Mouse (Mus musculus) CH12.LX (cell line): ENCODE results near the gene Pigr. TPM values are rescaled to one million over a fixed set of nuclear protein-coding genes. Genes with fewer than 3 reads are reported as not detected.

ENCODE experiments used
- DNase-seq: peaks from one replicate; pipeline ENCODE4 v3.0.0-alpha.2; 2013; ENCODE audit errors: extremely low read depth
- H3K27ac ChIP-seq: 2 replicates; pipeline ENCODE4 v1.5.1; 2012; ENCODE audit warnings: low read depth, mild to moderate bottlenecking, control low read depth, moderate library complexity; ENCODE audit not compliant: insufficient read depth
- H3K27me3 ChIP-seq: replicated peaks from 2 replicates; pipeline ENCODE3; 2012; ENCODE audit warnings: inconsistent platforms
- H3K36me3 ChIP-seq, 2 experiments: replicated peaks in 1 of 2; 2 replicates each; pipeline versions ENCODE3 to v1.6.1; 2012; ENCODE audit warnings: inconsistent platforms in 1 of 2, low read length in 1 of 2, mild to moderate bottlenecking in 1 of 2, mixed read lengths in 1 of 2, moderate library complexity in 1 of 2; ENCODE audit not compliant: control insufficient read depth in 1 of 2, insufficient read depth in 1 of 2
- H3K4me1 ChIP-seq, 2 experiments: 2 replicates each; pipeline ENCODE4 v1.6.1; 2012; ENCODE audit warnings: inconsistent platforms in 1 of 2, moderate library complexity in 1 of 2; ENCODE audit not compliant: insufficient read depth in 2 of 2, control insufficient read depth in 1 of 2
- H3K4me2 ChIP-seq: 2 replicates; pipeline ENCODE4 v1.6.1; 2012; ENCODE audit warnings: low read depth, mild to moderate bottlenecking, control low read depth; ENCODE audit not compliant: poor library complexity, insufficient read depth, severe bottlenecking
- H3K4me3 ChIP-seq, 3 experiments: fragments of 150-350 bp in 1 of 3; sonication (generic) in 1 of 3; replicated peaks in 1 of 3; 2 replicates each; pipeline versions ENCODE3 to v1.5.1; 2011 to 2012; ENCODE audit warnings: low read depth in 2 of 3, low read length in 2 of 3, mild to moderate bottlenecking in 2 of 3, moderate library complexity in 2 of 3, control low read depth in 1 of 3, improper control_type of control experiment in 1 of 3, inconsistent platforms in 1 of 3, mixed read lengths in 1 of 3; ENCODE audit not compliant: poor library complexity in 1 of 3
- H3K79me2 ChIP-seq: replicated peaks from 2 replicates; pipeline ENCODE4 v1.6.1; 2012; ENCODE audit warnings: mild to moderate bottlenecking, moderate library complexity; ENCODE audit not compliant: control insufficient read depth, poor library complexity, insufficient read depth, severe bottlenecking; ENCODE audit errors: extremely low read depth
- H3K9ac ChIP-seq: 2 replicates; pipeline ENCODE4 v1.6.1; 2012; ENCODE audit warnings: low read depth, mild to moderate bottlenecking, control low read depth, moderate library complexity; ENCODE audit not compliant: insufficient read depth
- H3K9me3 ChIP-seq: replicated peaks from 2 replicates; pipeline ENCODE3; 2012; ENCODE audit warnings: low read length, inconsistent platforms, mixed read lengths
- BHLHE40 ChIP-seq: IDR thresholded peaks from 2 replicates; pipeline ENCODE4 v1.6.1; 2011; ENCODE audit warnings: mild to moderate bottlenecking, low read depth, low read length, improper control_type of control experiment
- CHD2 ChIP-seq: IDR thresholded peaks from 2 replicates; pipeline ENCODE4 v1.6.1; 2011; ENCODE audit warnings: low read length, improper control_type of control experiment
- CTCF ChIP-seq, 2 experiments: IDR thresholded peaks in 1 of 2; conservative IDR thresholded peaks in 1 of 2; 2 replicates each; pipeline ENCODE4 v1.5.1; 2011 to 2012; ENCODE audit warnings: low read depth in 2 of 2, low read length in 2 of 2, improper control_type of control experiment in 1 of 2, inconsistent platforms in 1 of 2, mild to moderate bottlenecking in 1 of 2, moderate library complexity in 1 of 2
- E2F4 ChIP-seq: IDR thresholded peaks from 2 replicates; pipeline ENCODE4 v1.6.1; 2011; ENCODE audit warnings: low read depth, low read length, improper control_type of control experiment; ENCODE audit not compliant: insufficient replicate concordance
- ELF1 ChIP-seq: IDR thresholded peaks from 2 replicates; pipeline ENCODE4 v1.6.1; 2014; ENCODE audit warnings: low read depth, mild to moderate bottlenecking, inconsistent platforms, low read length, improper control_type of control experiment
- EP300 ChIP-seq: IDR thresholded peaks from 2 replicates; pipeline ENCODE4 v1.6.1; 2011; ENCODE audit warnings: low read length, improper control_type of control experiment
- ETS1 ChIP-seq: conservative IDR thresholded peaks from 2 replicates; pipeline ENCODE4 v1.6.1; 2012; ENCODE audit warnings: low read depth, mild to moderate bottlenecking, inconsistent platforms, low read length, improper control_type of control experiment, moderate library complexity
- HCFC1 ChIP-seq: IDR thresholded peaks from 2 replicates; pipeline ENCODE4 v1.6.1; 2012; ENCODE audit warnings: low read depth, mild to moderate bottlenecking, inconsistent platforms, low read length, improper control_type of control experiment
- JUN ChIP-seq: IDR thresholded peaks from 2 replicates; pipeline ENCODE4 v1.6.1; 2011; ENCODE audit warnings: low read depth, mild to moderate bottlenecking, low read length, improper control_type of control experiment, moderate library complexity; ENCODE audit not compliant: insufficient read depth
- JUND ChIP-seq: conservative IDR thresholded peaks from 2 replicates; pipeline ENCODE4 v1.6.1; 2011; ENCODE audit warnings: low read depth, low read length, improper control_type of control experiment
- KAT2A ChIP-seq: IDR thresholded peaks from 2 replicates; pipeline ENCODE4 v1.6.1; 2012; ENCODE audit warnings: low read length, improper control_type of control experiment, inconsistent platforms; ENCODE audit not compliant: insufficient replicate concordance
- MAFK ChIP-seq: IDR thresholded peaks from 2 replicates; pipeline ENCODE4 v1.6.1; 2011; ENCODE audit warnings: low read length, improper control_type of control experiment; ENCODE audit not compliant: insufficient replicate concordance
- MXI1 ChIP-seq: IDR thresholded peaks from 2 replicates; pipeline ENCODE4 v1.6.1; 2011; ENCODE audit warnings: mild to moderate bottlenecking, low read depth, low read length, improper control_type of control experiment
- NELFE ChIP-seq: IDR thresholded peaks from 2 replicates; pipeline ENCODE4 v1.6.1; 2011; ENCODE audit warnings: low read depth, low read length, improper control_type of control experiment
- NRF1 ChIP-seq: IDR thresholded peaks from 2 replicates; pipeline ENCODE4 v1.6.1; 2014; ENCODE audit warnings: low read depth, mild to moderate bottlenecking, inconsistent platforms, low read length, improper control_type of control experiment, moderate library complexity
- POLR2A ChIP-seq: IDR thresholded peaks from 2 replicates; pipeline ENCODE4 v1.6.1; 2011; ENCODE audit warnings: low read depth, mild to moderate bottlenecking, improper control_type of control experiment, low read length
- POLR2AphosphoS2 ChIP-seq: IDR thresholded peaks from 2 replicates; pipeline ENCODE4 v1.6.1; 2011; ENCODE audit warnings: low read depth, low read length, improper control_type of control experiment
- RAD21 ChIP-seq: IDR thresholded peaks from 2 replicates; pipeline ENCODE4 v1.6.1; 2011; ENCODE audit warnings: low read depth, mild to moderate bottlenecking, low read length, improper control_type of control experiment, moderate library complexity
- RCOR1 ChIP-seq: conservative IDR thresholded peaks from 2 replicates; pipeline ENCODE4 v1.6.1; 2012; ENCODE audit warnings: low read depth, mild to moderate bottlenecking, inconsistent platforms, low read length, improper control_type of control experiment
- SMC3 ChIP-seq: IDR thresholded peaks from 2 replicates; pipeline ENCODE4 v1.6.1; 2011; ENCODE audit warnings: low read depth, low read length, improper control_type of control experiment
- TBP ChIP-seq: conservative IDR thresholded peaks from 2 replicates; pipeline ENCODE4 v1.6.1; 2011; ENCODE audit warnings: low read depth, low read length, improper control_type of control experiment
- UBTF ChIP-seq: IDR thresholded peaks from 2 replicates; pipeline ENCODE4 v1.6.1; 2012; ENCODE audit warnings: low read depth, mild to moderate bottlenecking, inconsistent platforms, low read length, improper control_type of control experiment, moderate library complexity
- USF1 ChIP-seq: IDR thresholded peaks from 2 replicates; pipeline ENCODE4 v1.6.1; 2014; ENCODE audit warnings: low read depth, mild to moderate bottlenecking, inconsistent platforms, low read length, improper control_type of control experiment
- USF2 ChIP-seq: conservative IDR thresholded peaks from 2 replicates; pipeline ENCODE4 v1.6.1; 2011; ENCODE audit warnings: low read depth, low read length, improper control_type of control experiment
- ZMIZ1 ChIP-seq: IDR thresholded peaks from 2 replicates; pipeline ENCODE4 v1.6.1; 2012; ENCODE audit warnings: low read depth, mild to moderate bottlenecking, inconsistent platforms, low read length, improper control_type of control experiment
- dilution Hi-C: fragments of 300-500 bp; cut with MboI; formaldehyde crosslinking; loops from 2 replicates; pipeline ENCODE4 v1.14.3; 2020; ENCODE audit warnings: low sequenced_read_pairs; ENCODE audit not compliant: extremely low pct_unique_long_range_greater_than_20kb, extremely low pct_ligation_motif_present
- in situ Hi-C: fragments of 300-500 bp; cut with MboI; formaldehyde crosslinking; loops from 3 replicates; pipeline ENCODE4 v1.14.3; 2019; ENCODE audit warnings: low sequenced_read_pairs, low pct_ligation_motif_present, low pct_unique_long_range_greater_than_20kb, mixed read lengths
- polyA plus RNA-seq: library from polyadenylated mRNA; unstranded; fragments of >175 nt; gene quantifications from 2 replicates; pipeline ENCODE4 v1.2.1, GENCODE M21; 2012; ENCODE audit warnings: low read depth; ENCODE audit not compliant: insufficient read length
- total RNA-seq, 2 experiments: library from RNA; depleted of rRNA; stranded (reverse); fragments of 300-350 nt in 1 of 2; fragments of >200 nt in 1 of 2; gene quantifications; 2 replicates each; pipeline ENCODE4 v1.2.3; 2012 to 2014

The Pigr gene
- total and polyA plus RNA-seq, 3 experiments, result 0.04 to 0.21 TPM; not detected in 1

- dilution Hi-C loops (no loop called here), in situ Hi-C loops (no loop called here)
- H3K9me3 ChIP-seq, result no peaks in the 10 kb centered on the region
- no peak overlapping the region for H3K4me3 ChIP-seq
- no peak overlapping the region for H3K4me2 ChIP-seq
- no peaks in the 10 kb centered on the region for H3K79me2 ChIP-seq
- peaks cover 2 to 20% of the 10 kb centered on the region in 2 experiments for H3K4me1 ChIP-seq
- no peak overlapping the region for H3K9ac ChIP-seq
- DNase-seq, result no peak
- H3K36me3 ChIP-seq, result no peaks in the 10 kb centered on the region
- no peak overlapping the region for H3K27ac ChIP-seq
- H3K27me3 ChIP-seq, result peaks cover 2% of the 10 kb centered on the region
- TF ChIP-seq ZMIZ1, result no peak
- TF ChIP-seq EP300, result no peak
- TF ChIP-seq USF1, result no peak
- no peak for TF ChIP-seq SMC3
- TF ChIP-seq HCFC1, result no peak
- TF ChIP-seq RCOR1, result no peak
- TF ChIP-seq CTCF (conservative IDR thresholded peaks at IDR 0.05 in 1 of 2, IDR thresholded peaks at IDR 0.05 in 1 of 2; ENCODE audit: low read depth in 2 of 2, low read length in 2 of 2), result no peak
- no peak for TF ChIP-seq POLR2A
- TF ChIP-seq CHD2, result no peak
Measured at GRCm38 (mm10) chr1:130855723-130856122, 29.2 kb downstream of the Pigr start.

DNA sequence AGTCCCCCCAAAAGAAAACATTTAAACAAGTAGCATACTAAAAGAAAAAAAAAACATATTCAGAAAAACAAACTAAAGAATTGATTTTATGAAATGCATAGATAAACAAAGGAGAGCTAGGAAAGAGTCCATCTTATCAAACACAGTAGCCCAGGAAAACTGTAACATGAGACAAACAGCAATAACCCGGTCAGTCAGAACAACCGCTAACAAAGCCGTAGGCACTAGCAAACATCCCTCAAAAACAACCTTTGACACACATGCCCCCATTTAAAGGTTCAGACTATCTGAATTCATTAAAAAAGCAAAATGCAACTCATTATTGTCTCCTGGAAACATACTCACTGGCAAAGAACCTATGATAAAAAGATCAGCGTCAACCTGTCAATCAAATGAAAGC is 31.0 kb downstream of the Pigr start:
- Histone ChIP-seq H3K4me2 (no peak overlapping the region), H3K9me3 (no peaks in the 10 kb centered on the region)
- TF ChIP-seq MXI1 (no peak), UBTF (no peak), BHLHE40 (no peak), ELF1 (no peak), TBP (no peak)
- TF ChIP-seq, all 38 proteins: peak for 0
- peaks cover 0 to 4% of the 10 kb centered on the region in 2 experiments; a peak in 1 of 4 replicates for H3K4me1 ChIP-seq
- dilution Hi-C loops, result no loop called here
- peaks cover 2% of the 10 kb centered on the region for H3K27me3 ChIP-seq
- DNase-seq, result no peak
- no peak overlapping the region for H3K27ac ChIP-seq
- H3K9ac ChIP-seq, result no peak overlapping the region
- in situ Hi-C loops, result no loop called here
- H3K36me3 ChIP-seq, result no peaks in the 10 kb centered on the region
- no peaks in the 10 kb centered on the region for H3K79me2 ChIP-seq
- H3K4me3 ChIP-seq, result no peak overlapping the region

DNA sequence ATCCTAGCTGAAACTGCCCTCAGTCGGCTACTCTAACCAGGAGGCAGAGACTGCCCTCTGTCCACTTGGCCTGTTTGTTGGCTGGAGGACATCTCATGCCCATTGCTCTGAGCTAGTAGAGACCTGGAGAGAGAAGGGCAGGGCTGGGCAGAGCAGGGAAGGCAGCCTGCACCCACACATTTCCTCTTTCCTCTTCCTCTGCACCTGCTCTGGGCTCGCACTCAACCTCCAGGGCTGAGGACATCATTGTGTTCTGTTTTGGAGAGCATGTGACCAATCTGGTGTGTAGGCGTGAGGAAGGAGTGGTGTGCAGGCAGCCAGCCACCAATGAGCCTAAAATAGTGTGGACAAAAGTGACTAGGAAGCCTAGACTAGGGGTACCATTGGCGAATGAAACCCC is 37.8 kb downstream of the Pigr start:
- Histone ChIP-seq H3K4me2 (no peak overlapping the region), H3K9me3 (no peaks in the 10 kb centered on the region), H3K27me3 (no peaks in the 10 kb centered on the region), H3K9ac (no peak overlapping the region), H3K27ac (no peak overlapping the region), H3K4me1 (peaks cover 10 to 26% of the 10 kb centered on the region in 2 experiments), H3K4me3 (peak overlapping the region in 1 of 3 experiments; percentile 11), H3K36me3 (no peaks in the 10 kb centered on the region), H3K79me2 (no peaks in the 10 kb centered on the region)
- in situ Hi-C loops (no loop called here), dilution Hi-C loops (no loop called here)
- DNase-seq, result peak; percentile 61
- TF ChIP-seq ELF1 (no peak), RCOR1 (no peak), JUND (no peak), EP300 (peak; percentile 54), POLR2AphosphoS2 (no peak), KAT2A (no peak), RAD21 (no peak), USF2 (no peak), USF1 (peak; percentile 20; the same call in 1 of the 2 replicates), E2F4 (no peak), HCFC1 (no peak), JUN (no peak), MXI1 (no peak), ETS1 (peak; percentile 52), TBP (no peak), UBTF (no peak), MAFK (no peak), ZMIZ1 (no peak), NRF1 (no peak), NELFE (no peak), POLR2A (no peak)
